Mouse (Mus musculus) intestine, postnatal 0 days (tissue): Measurements from ENCODE around the gene Prss33. TPM values are rescaled to one million over a fixed set of nuclear protein-coding genes. Genes with fewer than 3 reads are reported as not detected.

Experiments
- ATAC-seq: fragments of 200-750 bp; cut with Nextera tagmentation; 2 replicates; pipeline ENCODE4 v1.8.0; 2017; ENCODE audit warnings: mild to moderate bottlenecking, moderate TSS enrichment, moderate library complexity
- H3K27ac ChIP-seq: fragments of 300-500 bp; sonication (generic); 2 replicates; pipeline ENCODE4 v1.5.1; 2014; ENCODE audit warnings: mild to moderate bottlenecking, low read depth, low read length, moderate library complexity
- H3K27me3 ChIP-seq: fragments of 300-500 bp; sonication (generic); replicated peaks from 2 replicates; pipeline ENCODE4 v1.6.1; 2014; ENCODE audit warnings: low read length, mixed read lengths; ENCODE audit not compliant: control insufficient read depth, insufficient read depth
- H3K36me3 ChIP-seq: fragments of 300-500 bp; sonication (generic); 2 replicates; pipeline ENCODE4 v1.6.1; 2014; ENCODE audit warnings: mild to moderate bottlenecking, moderate library complexity; ENCODE audit not compliant: control insufficient read depth, insufficient read depth
- H3K4me1 ChIP-seq: fragments of 300-500 bp; sonication (generic); replicated peaks from 2 replicates; pipeline ENCODE4 v1.6.1; 2014; ENCODE audit warnings: antibody characterized with exemption, low read length, mixed read lengths; ENCODE audit not compliant: control insufficient read depth, insufficient read depth
- H3K4me2 ChIP-seq: fragments of 300-500 bp; sonication (generic); replicated peaks from 2 replicates; pipeline ENCODE4 v1.6.1; 2014; ENCODE audit warnings: low read depth, mild to moderate bottlenecking, moderate library complexity
- H3K4me3 ChIP-seq: fragments of 300-500 bp; sonication (generic); 2 replicates; pipeline ENCODE4 v1.5.1; 2014; ENCODE audit warnings: low read depth, low read length
- H3K9ac ChIP-seq: fragments of 300-500 bp; sonication (generic); 2 replicates; pipeline ENCODE4 v1.6.1; 2014; ENCODE audit warnings: mild to moderate bottlenecking, low read depth, low read length
- H3K9me3 ChIP-seq: fragments of 300-500 bp; sonication (generic); 2 replicates; pipeline ENCODE4 v1.6.1; 2016; ENCODE audit warnings: mixed run types; ENCODE audit not compliant: control insufficient read depth
- CTCF ChIP-seq: sonication (generic); IDR thresholded peaks from 2 replicates; pipeline ENCODE4 v1.5.1; 2016; ENCODE audit warnings: low read depth, mild to moderate bottlenecking, control low read depth, antibody characterized with exemption, moderate library complexity
- WGBS: fragments of 180-500 bp; shearing (Covaris S2); extraction: QIAGEN DNeasy Blood & Tissue Kit; methylation state at CpG from one replicate; pipeline ENCODE4 v1.1.7; 2014; 5-methylcytosine and 5-hydroxymethylcytosine counted together
- polyA plus RNA-seq: library from polyadenylated mRNA; unstranded; fragments of >200 nt; fragmentation: Nextera tagmentation; extraction: Ambion mirVana; gene quantifications from 2 replicates; pipeline ENCODE4 v1.2.1, GENCODE M21; 2015

Prss33 gene
- polyA plus RNA-seq, 1 experiment from 2014 or later = not detected

- H3K27me3 ChIP-seq = no peaks in the 10 kb centered on the region
- H3K27ac ChIP-seq = peak overlapping the region; percentile 97; the same call in 1 of the 2 replicates
- ATAC-seq = no peak
- H3K4me1 ChIP-seq = peaks cover 6% of the 10 kb centered on the region; the same call in 1 of the 2 replicates
- under 1% methylated on average over 8 of the region's 8 CpGs for WGBS
- no peaks in the 10 kb centered on the region for H3K9me3 ChIP-seq
- H3K4me3 ChIP-seq = peak overlapping the region; percentile 93
- peak overlapping the region; percentile 93 for H3K9ac ChIP-seq
- peaks cover 18% of the 10 kb centered on the region for H3K36me3 ChIP-seq
- H3K4me2 ChIP-seq = peak overlapping the region; percentile 78
- TF ChIP-seq CTCF = no peak
These were observed 31.3 kb downstream of the Prss33 start for GRCm38 (mm10) chr17:23804426-23805085.

- ATAC-seq = peak; percentile 58
- TF ChIP-seq CTCF = no peak
- Histone ChIP-seq H3K9ac (peak overlapping the region; percentile 93), H3K27ac (peak overlapping the region; percentile 97), H3K9me3 (no peaks in the 10 kb centered on the region), H3K36me3 (peaks cover 7% of the 10 kb centered on the region), H3K4me1 (peaks cover 6% of the 10 kb centered on the region; the same call in 1 of the 2 replicates), H3K4me2 (peak overlapping the region; percentile 78), H3K4me3 (peak overlapping the region; percentile 93), H3K27me3 (no peaks in the 10 kb centered on the region)
- WGBS = 1% methylated on average over 56 of the region's 83 CpGs
These were observed 32.4 kb downstream of the Prss33 start for GRCm38 (mm10) chr17:23803366-23804041.

GRCm38 (mm10) chr17:23802746-23803365 is 33.0 kb downstream of the Prss33 start:
- under 1% methylated on average over 52 of the region's 60 CpGs for WGBS
- peaks cover 6% of the 10 kb centered on the region; the same call in 1 of the 2 replicates for H3K4me1 ChIP-seq
- H3K27ac ChIP-seq = peak overlapping the region; percentile 97
- peak overlapping the region; percentile 78 for H3K4me2 ChIP-seq
- 0 out of 2 replicates have a peak, but pooled peaks have one; percentile 6 for TF ChIP-seq CTCF
- peak overlapping the region; percentile 93 for H3K9ac ChIP-seq
- no peaks in the 10 kb centered on the region for H3K9me3 ChIP-seq
- H3K36me3 ChIP-seq = peaks cover 7% of the 10 kb centered on the region
- no peaks in the 10 kb centered on the region for H3K27me3 ChIP-seq
- peak; percentile 98 for ATAC-seq
- H3K4me3 ChIP-seq = peak overlapping the region; percentile 93

GRCm38 (mm10) chr17:23801627-23802026 is 34.2 kb downstream of the Prss33 start:
- no peak overlapping the region for H3K27ac ChIP-seq
- no peak for ATAC-seq
- no peak overlapping the region for H3K4me2 ChIP-seq
- H3K9ac ChIP-seq = no peak overlapping the region
- no peak for TF ChIP-seq CTCF
- 95% methylated on average over 10 of the region's 10 CpGs for WGBS
- 0 out of 2 replicates have a peak, but pooled peaks cover 6% of the 10 kb centered on the region for H3K4me1 ChIP-seq
- no peaks in the 10 kb centered on the region for H3K36me3 ChIP-seq
- H3K4me3 ChIP-seq = no peak overlapping the region
- H3K9me3 ChIP-seq = no peaks in the 10 kb centered on the region
- no peaks in the 10 kb centered on the region for H3K27me3 ChIP-seq

GRCm38 (mm10) chr17:23797316-23797715 is 38.5 kb downstream of the Prss33 start:
- no peak overlapping the region for H3K27ac ChIP-seq
- H3K9ac ChIP-seq = no peak overlapping the region
- no peak for TF ChIP-seq CTCF
- no peaks in the 10 kb centered on the region for H3K27me3 ChIP-seq
- ATAC-seq = no peak
- no peaks in the 10 kb centered on the region for H3K9me3 ChIP-seq
- H3K4me2 ChIP-seq = no peak overlapping the region
- no peaks in the 10 kb centered on the region for H3K4me1 ChIP-seq
- H3K4me3 ChIP-seq = no peak overlapping the region
- no peaks in the 10 kb centered on the region for H3K36me3 ChIP-seq
- WGBS = 70% methylated on average over 7 of the region's 7 CpGs

- no peak for TF ChIP-seq CTCF
- Histone ChIP-seq H3K27me3 (no peaks in the 10 kb centered on the region), H3K27ac (no peak overlapping the region), H3K4me1 (peaks cover 4% of the 10 kb centered on the region; the same call in 1 of the 2 replicates), H3K36me3 (no peaks in the 10 kb centered on the region), H3K4me2 (no peak overlapping the region), H3K9me3 (no peaks in the 10 kb centered on the region), H3K9ac (no peak overlapping the region), H3K4me3 (no peak overlapping the region)
- ATAC-seq = no peak
- WGBS = 93% methylated on average over 8 of the region's 8 CpGs
These were observed 40.5 kb downstream of the Prss33 start for GRCm38 (mm10) chr17:23795323-23795722.
